Mouse (Mus musculus): ENCODE results near the gene Kdm6b.

Gene Kdm6b

GRCm38 (mm10) chr11:69413221-69414181 lies at the start of gene Kdm6b:
Gene Kdm6b, minus strand, starts transcription at chr11:69413675.
- no peak for DNase-seq (ENCODE audit: extremely low read depth, insufficient read length, low spot score)

GRCm38 (mm10) chr11:69461568-69461967 lies 48.1 kb upstream of the Kdm6b start:
- no peak for DNase-seq (ENCODE audit: extremely low read depth, insufficient read length, low spot score)

GRCm38 (mm10) chr11:69459883-69460282 lies 46.4 kb upstream of the Kdm6b start:
- no peak for DNase-seq (ENCODE audit: extremely low read depth, insufficient read length, low spot score)

- no peak for DNase-seq (ENCODE audit: extremely low read depth, insufficient read length, low spot score)
Observed at GRCm38 (mm10) chr11:69457006-69457579, 43.6 kb upstream of the Kdm6b start.

GRCm38 (mm10) chr11:69452114-69452867 lies 38.8 kb upstream of the Kdm6b start:
- DNase-seq (ENCODE audit: extremely low read depth, insufficient read length, low spot score): no peak

- no peak for DNase-seq (ENCODE audit: extremely low read depth, insufficient read length, low spot score)
Observed at GRCm38 (mm10) chr11:69447299-69447698, 33.8 kb upstream of the Kdm6b start.

GRCm38 (mm10) chr11:69443328-69443727 lies 29.9 kb upstream of the Kdm6b start:
- DNase-seq (ENCODE audit: extremely low read depth, insufficient read length, low spot score): peak; percentile 58

GRCm38 (mm10) chr11:69437291-69437690 lies 23.8 kb upstream of the Kdm6b start:
- no peak for DNase-seq (ENCODE audit: extremely low read depth, insufficient read length, low spot score)

GRCm38 (mm10) chr11:69433189-69433588 lies 19.7 kb upstream of the Kdm6b start:
- DNase-seq (ENCODE audit: extremely low read depth, insufficient read length, low spot score): no peak

- no peak for DNase-seq (ENCODE audit: extremely low read depth, insufficient read length, low spot score)
Observed at GRCm38 (mm10) chr11:69432640-69432982, 19.1 kb upstream of the Kdm6b start.

GRCm38 (mm10) chr11:69431829-69432639 lies 18.6 kb upstream of the Kdm6b start:
- peak; percentile 46 for DNase-seq (ENCODE audit: extremely low read depth, insufficient read length, low spot score)

- no peak for DNase-seq (ENCODE audit: extremely low read depth, insufficient read length, low spot score)
Observed at GRCm38 (mm10) chr11:69430631-69431030, 17.2 kb upstream of the Kdm6b start.

- no peak for DNase-seq (ENCODE audit: extremely low read depth, insufficient read length, low spot score)
Observed at GRCm38 (mm10) chr11:69429313-69429712, 15.8 kb upstream of the Kdm6b start.

- no peak for DNase-seq (ENCODE audit: extremely low read depth, insufficient read length, low spot score)
Observed at GRCm38 (mm10) chr11:69428751-69429150, 15.3 kb upstream of the Kdm6b start.

- no peak for DNase-seq (ENCODE audit: extremely low read depth, insufficient read length, low spot score)
Observed at GRCm38 (mm10) chr11:69426246-69426645, 12.8 kb upstream of the Kdm6b start.

GRCm38 (mm10) chr11:69423885-69424284 lies 10.4 kb upstream of the Kdm6b start:
- no peak for DNase-seq (ENCODE audit: extremely low read depth, insufficient read length, low spot score)

GRCm38 (mm10) chr11:69422842-69423241 lies 9.4 kb upstream of the Kdm6b start:
- no peak for DNase-seq (ENCODE audit: extremely low read depth, insufficient read length, low spot score)

GRCm38 (mm10) chr11:69421131-69421977 lies 7.9 kb upstream of the Kdm6b start:
- DNase-seq (ENCODE audit: extremely low read depth, insufficient read length, low spot score): no peak

- no peak for DNase-seq (ENCODE audit: extremely low read depth, insufficient read length, low spot score)
Observed at GRCm38 (mm10) chr11:69420554-69421000, 7.1 kb upstream of the Kdm6b start.
